Mouse (Mus musculus): ENCODE measurements around the gene 4930558K02Rik. TPM values are rescaled to one million over a fixed set of nuclear protein-coding genes. Genes with fewer than 3 reads are reported as not detected.

4930558K02Rik gene
- polyA plus RNA-seq, 1 experiment: not detected

GRCm38 (mm10) chr1:161999882-162000371, 20.5 kb upstream of the 4930558K02Rik start:
- Histone ChIP-seq H3K4me1 (ENCODE audit: control insufficient read depth, insufficient read depth, low read length) (peaks cover 21% of the 10 kb centered on the region), H3K27ac (ENCODE audit: insufficient read depth, low read length) (peak overlapping the region; percentile 100), H3K4me3 (ENCODE audit: insufficient read depth, low read length) (no peak overlapping the region)
- TF ChIP-seq POLR2A (IDR thresholded peaks at IDR 0.05; ENCODE audit: low read depth, low read length) (no peak; the same call in 1 of the 2 replicates), CTCF (IDR thresholded peaks at IDR 0.05; ENCODE audit: borderline replicate concordance, insufficient read depth, low read length) (no peak)

GRCm38 (mm10) chr1:161999338-161999737, 19.9 kb upstream of the 4930558K02Rik start:
- Histone ChIP-seq H3K27ac (ENCODE audit: insufficient read depth, low read length) (peak overlapping the region; percentile 100), H3K4me3 (ENCODE audit: insufficient read depth, low read length) (no peak overlapping the region), H3K4me1 (ENCODE audit: control insufficient read depth, insufficient read depth, low read length) (peaks cover 17% of the 10 kb centered on the region)
- TF ChIP-seq POLR2A (IDR thresholded peaks at IDR 0.05; ENCODE audit: low read depth, low read length) (no peak), CTCF (IDR thresholded peaks at IDR 0.05; ENCODE audit: borderline replicate concordance, insufficient read depth, low read length) (no peak)

- H3K4me1 ChIP-seq (ENCODE audit: control insufficient read depth, insufficient read depth, low read length): peaks cover 17% of the 10 kb centered on the region
- H3K27ac ChIP-seq (ENCODE audit: insufficient read depth, low read length): no peak overlapping the region
- no peak overlapping the region for H3K4me3 ChIP-seq (ENCODE audit: insufficient read depth, low read length)
- TF ChIP-seq POLR2A (IDR thresholded peaks at IDR 0.05; ENCODE audit: low read depth, low read length) (no peak), CTCF (IDR thresholded peaks at IDR 0.05; ENCODE audit: borderline replicate concordance, insufficient read depth, low read length) (no peak)
These were observed 19.3 kb upstream of the 4930558K02Rik start for GRCm38 (mm10) chr1:161998781-161999180.

GRCm38 (mm10) chr1:161992389-161992788, 13.0 kb upstream of the 4930558K02Rik start:
- Histone ChIP-seq H3K4me3 (ENCODE audit: insufficient read depth, low read length) (no peak overlapping the region), H3K27ac (ENCODE audit: insufficient read depth, low read length) (no peak overlapping the region), H3K4me1 (ENCODE audit: control insufficient read depth, insufficient read depth, low read length) (peaks cover 1% of the 10 kb centered on the region; the same call in 1 of the 2 replicates)
- TF ChIP-seq POLR2A (IDR thresholded peaks at IDR 0.05; ENCODE audit: low read depth, low read length) (no peak), CTCF (IDR thresholded peaks at IDR 0.05; ENCODE audit: borderline replicate concordance, insufficient read depth, low read length) (no peak)

GRCm38 (mm10) chr1:161991846-161992245, 12.4 kb upstream of the 4930558K02Rik start:
- Histone ChIP-seq H3K27ac (ENCODE audit: insufficient read depth, low read length) (no peak overlapping the region), H3K4me1 (ENCODE audit: control insufficient read depth, insufficient read depth, low read length) (peaks cover 2% of the 10 kb centered on the region; the same call in 1 of the 2 replicates), H3K4me3 (ENCODE audit: insufficient read depth, low read length) (no peak overlapping the region)
- no peak for TF ChIP-seq POLR2A (IDR thresholded peaks at IDR 0.05; ENCODE audit: low read depth, low read length)
- TF ChIP-seq CTCF (IDR thresholded peaks at IDR 0.05; ENCODE audit: borderline replicate concordance, insufficient read depth, low read length): no peak

- no peak overlapping the region for H3K27ac ChIP-seq (ENCODE audit: insufficient read depth, low read length)
- H3K4me3 ChIP-seq (ENCODE audit: insufficient read depth, low read length): no peak overlapping the region
- peaks cover 2% of the 10 kb centered on the region; the same call in 1 of the 2 replicates for H3K4me1 ChIP-seq (ENCODE audit: control insufficient read depth, insufficient read depth, low read length)
- no peak for TF ChIP-seq POLR2A (IDR thresholded peaks at IDR 0.05; ENCODE audit: low read depth, low read length)
- TF ChIP-seq CTCF (IDR thresholded peaks at IDR 0.05; ENCODE audit: borderline replicate concordance, insufficient read depth, low read length): no peak
These were observed 11.5 kb upstream of the 4930558K02Rik start for GRCm38 (mm10) chr1:161990684-161991578.

- peak overlapping the region; percentile 67 for H3K27ac ChIP-seq (ENCODE audit: insufficient read depth, low read length)
- TF ChIP-seq POLR2A (IDR thresholded peaks at IDR 0.05; ENCODE audit: low read depth, low read length) (no peak), CTCF (IDR thresholded peaks at IDR 0.05; ENCODE audit: borderline replicate concordance, insufficient read depth, low read length) (no peak)
- H3K4me3 ChIP-seq (ENCODE audit: insufficient read depth, low read length): no peak overlapping the region
- peaks cover 17% of the 10 kb centered on the region for H3K4me1 ChIP-seq (ENCODE audit: control insufficient read depth, insufficient read depth, low read length)
These were observed 4.6 kb upstream of the 4930558K02Rik start for GRCm38 (mm10) chr1:161983979-161984566.

GRCm38 (mm10) chr1:161983451-161983850, 4.0 kb upstream of the 4930558K02Rik start:
- H3K4me3 ChIP-seq (ENCODE audit: insufficient read depth, low read length): no peak overlapping the region
- H3K27ac ChIP-seq (ENCODE audit: insufficient read depth, low read length): peak overlapping the region; percentile 67
- peaks cover 17% of the 10 kb centered on the region for H3K4me1 ChIP-seq (ENCODE audit: control insufficient read depth, insufficient read depth, low read length)
- no peak for TF ChIP-seq CTCF (IDR thresholded peaks at IDR 0.05; ENCODE audit: borderline replicate concordance, insufficient read depth, low read length)
- no peak for TF ChIP-seq POLR2A (IDR thresholded peaks at IDR 0.05; ENCODE audit: low read depth, low read length)

- no peak overlapping the region for H3K4me3 ChIP-seq (ENCODE audit: insufficient read depth, low read length)
- peaks cover 21% of the 10 kb centered on the region for H3K4me1 ChIP-seq (ENCODE audit: control insufficient read depth, insufficient read depth, low read length)
- TF ChIP-seq CTCF (IDR thresholded peaks at IDR 0.05; ENCODE audit: borderline replicate concordance, insufficient read depth, low read length) (no peak), POLR2A (IDR thresholded peaks at IDR 0.05; ENCODE audit: low read depth, low read length) (no peak)
- peak overlapping the region; percentile 64 for H3K27ac ChIP-seq (ENCODE audit: insufficient read depth, low read length)
These were observed 1.3 kb upstream of the 4930558K02Rik start for GRCm38 (mm10) chr1:161980626-161981298.

Data from embryonic fibroblast, embryonic 13.5 days (primary cell).